Comparison of ENCODE assay signal across 21 mouse cellular contexts in the genomic region with DNA sequence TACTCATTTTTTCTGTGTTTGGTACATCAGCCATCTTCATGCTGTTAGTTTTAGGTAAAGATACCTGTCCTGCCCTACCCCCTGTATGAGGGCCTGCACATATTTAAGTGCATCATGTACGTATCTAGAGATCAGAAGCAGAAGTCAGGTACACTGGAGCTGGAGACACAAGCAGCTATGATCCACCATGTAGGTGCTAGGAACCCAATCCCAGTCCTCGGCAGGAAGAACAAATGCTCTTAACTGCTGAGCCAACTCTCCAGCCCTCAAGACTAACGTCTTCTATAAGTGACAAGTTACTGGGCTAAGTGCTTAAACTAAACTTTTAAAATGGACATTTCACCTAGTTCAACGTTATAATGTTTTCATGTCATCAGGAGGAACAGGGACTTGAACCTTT. TPM values are rescaled to one million over a fixed set of nuclear protein-coding genes. Genes with fewer than 3 reads are reported as not detected.
DNase-seq lines count a peak whose midpoint lies in the region; ATAC-seq and TF ChIP-seq lines count a peak whose summit lies in the region.
"Had no signal": no experiment of that assay in that cellular context is flagged by ENCODE, and none has a peak within 500 bp of the region (broad histone marks: within the 10 kb centered on the region; RNA-seq: fewer than 3 reads in every experiment).

No protein-coding gene starts in this region.

- no peak for ATAC-seq in intestine, embryonic 14.5 days (replicated peaks; ENCODE audit: low FRiP score, low TSS enrichment, low read depth)
- no peak for ATAC-seq in intestine, embryonic 16.5 days
- ATAC-seq in liver, embryonic 14.5 days (ENCODE audit: insufficient read depth): no peak
- no peak for ATAC-seq in liver, embryonic 12.5 days
- no peak for ATAC-seq in liver, embryonic 16.5 days (ENCODE audit: low read depth)
- ATAC-seq in stomach, embryonic 16.5 days (ENCODE audit: insufficient read depth, low FRiP score): no peak
- ATAC-seq in hindbrain, embryonic 11.5 days (ENCODE audit: low FRiP score): no peak
- ATAC-seq: activated CD4-positive, CD25-positive, alpha-beta regulatory T cell, adult 4 months; forebrain, embryonic 13.5 days; forebrain, postnatal 0 days; Patski had no signal

- H3K36me3 ChIP-seq in intestine, embryonic 14.5 days (ENCODE audit: control insufficient read depth, insufficient read depth, low read length): 0 out of 2 replicates have a peak, but pooled peaks cover 7% of the 10 kb centered on the region
- H3K36me3 ChIP-seq in intestine, embryonic 16.5 days (ENCODE audit: control insufficient read depth, insufficient read depth, low read length): no peaks in the 10 kb centered on the region; the same call in 1 of the 2 replicates
- H3K36me3 ChIP-seq in liver, embryonic 14.5 days (replicated peaks; ENCODE audit: control insufficient read depth, insufficient read depth, low read depth): no peaks in the 10 kb centered on the region
- H3K36me3 ChIP-seq in liver, embryonic 12.5 days: peaks cover 14% of the 10 kb centered on the region; the same call in 1 of the 2 replicates
- no peaks in the 10 kb centered on the region for H3K36me3 ChIP-seq in liver, embryonic 16.5 days (ENCODE audit: control insufficient read depth, insufficient read depth)
- H3K36me3 ChIP-seq in stomach, embryonic 16.5 days (ENCODE audit: control insufficient read depth, insufficient read depth, low read length): no peaks in the 10 kb centered on the region
- H3K36me3 ChIP-seq in hindbrain, embryonic 11.5 days (ENCODE audit: control insufficient read depth, insufficient read depth, low read length): no peaks in the 10 kb centered on the region

- 83% methylated on average over 4 of the region's 4 CpGs for WGBS in intestine, embryonic 14.5 days
- whole genome bisulfite sequencing in intestine, embryonic 16.5 days: 83% methylated on average over 4 of the region's 4 CpGs
- 73% methylated on average over 4 of the region's 4 CpGs for WGBS in liver, embryonic 14.5 days (ENCODE audit: insufficient replicate concordance)
- WGBS in liver, embryonic 12.5 days (ENCODE audit: insufficient replicate concordance): 79% methylated on average over 4 of the region's 4 CpGs
- 69% methylated on average over 4 of the region's 4 CpGs for WGBS in liver, embryonic 16.5 days (ENCODE audit: insufficient replicate concordance)
- 76% methylated on average over 4 of the region's 4 CpGs for WGBS in stomach, embryonic 16.5 days
- 91% methylated on average over 4 of the region's 4 CpGs for WGBS in hindbrain, embryonic 11.5 days

- no peak overlapping the region for H3K4me2 ChIP-seq in intestine, embryonic 14.5 days (ENCODE audit: low read length)
- no peak overlapping the region for H3K4me2 ChIP-seq in intestine, embryonic 16.5 days (ENCODE audit: low read depth, low read length)
- H3K4me2 ChIP-seq in liver, embryonic 14.5 days (ENCODE audit: low read depth): peak overlapping the region; percentile 9; the same call in 1 of the 2 replicates
- H3K4me2 ChIP-seq in liver, embryonic 12.5 days: no peak overlapping the region
- peak overlapping the region; percentile 17 for H3K4me2 ChIP-seq in liver, embryonic 16.5 days (ENCODE audit: low read depth, low read length)
- peak overlapping the region; percentile 30 for H3K4me2 ChIP-seq in stomach, embryonic 16.5 days (ENCODE audit: low read depth, low read length)
- no peak overlapping the region for H3K4me2 ChIP-seq in hindbrain, embryonic 11.5 days (replicated peaks; ENCODE audit: low read depth, low read length)
- H3K4me2 ChIP-seq: embryonic facial prominence, embryonic 13.5 days; forebrain, embryonic 13.5 days; hindbrain, embryonic 14.5 days had no signal

- no peak overlapping the region for H3K27ac ChIP-seq in intestine, embryonic 14.5 days (ENCODE audit: low read depth)
- no peak overlapping the region for H3K27ac ChIP-seq in intestine, embryonic 16.5 days (ENCODE audit: low read length)
- no peak overlapping the region for H3K27ac ChIP-seq in liver, embryonic 14.5 days
- H3K27ac ChIP-seq in liver, embryonic 12.5 days: no peak overlapping the region
- no peak overlapping the region for H3K27ac ChIP-seq in liver, embryonic 16.5 days (ENCODE audit: low read length)
- no peak overlapping the region for H3K27ac ChIP-seq in stomach, embryonic 16.5 days (ENCODE audit: low read length)
- H3K27ac ChIP-seq in hindbrain, embryonic 11.5 days (ENCODE audit: low read depth, low read length): no peak overlapping the region
- H3K27ac ChIP-seq: embryonic facial prominence, embryonic 13.5 days; forebrain, embryonic 13.5 days; hindbrain, embryonic 14.5 days had no signal

- no peaks in the 10 kb centered on the region for H3K27me3 ChIP-seq in intestine, embryonic 14.5 days (replicated peaks; ENCODE audit: control insufficient read depth, insufficient read depth, low read length)
- no peaks in the 10 kb centered on the region for H3K27me3 ChIP-seq in intestine, embryonic 16.5 days (replicated peaks; ENCODE audit: control insufficient read depth, insufficient read depth, low read length)
- H3K27me3 ChIP-seq in liver, embryonic 14.5 days (ENCODE audit: control insufficient read depth, insufficient read depth, low read length): no peaks in the 10 kb centered on the region
- no peaks in the 10 kb centered on the region for H3K27me3 ChIP-seq in liver, embryonic 12.5 days (replicated peaks)
- H3K27me3 ChIP-seq in liver, embryonic 16.5 days (ENCODE audit: control insufficient read depth, insufficient read depth, low read depth, low read length): no peaks in the 10 kb centered on the region
- no peaks in the 10 kb centered on the region for H3K27me3 ChIP-seq in stomach, embryonic 16.5 days (ENCODE audit: control insufficient read depth, insufficient read depth, low read length)
- no peaks in the 10 kb centered on the region for H3K27me3 ChIP-seq in hindbrain, embryonic 11.5 days (ENCODE audit: control insufficient read depth, insufficient read depth, low read length)
- H3K27me3 ChIP-seq: CH12.LX; embryonic facial prominence, embryonic 13.5 days; forebrain, embryonic 13.5 days; Patski had no signal

- peak; percentile 41 for DNase-seq in intestine, embryonic 14.5 days (ENCODE audit: low spot score)
- no peak for DNase-seq in liver, embryonic 14.5 days (ENCODE audit: low read depth in 3 of 3, low spot score in 3 of 3)
- DNase-seq in hindbrain, embryonic 11.5 days (ENCODE audit: low spot score): no peak
- DNase-seq: adrenal gland, postnatal 14 days; cerebellum, adult 18-20 months; cerebellum, adult 9-11 months; cerebellum, postnatal 36 days; forebrain, postnatal 0 days; gastrocnemius, postnatal 14 days; heart, postnatal 10 days had no signal

- H3K9ac ChIP-seq in intestine, embryonic 14.5 days (ENCODE audit: low read length): no peak overlapping the region
- H3K9ac ChIP-seq in intestine, embryonic 16.5 days (ENCODE audit: low read depth, low read length): no peak overlapping the region
- no peak overlapping the region for H3K9ac ChIP-seq in liver, embryonic 14.5 days (replicated peaks)
- no peak overlapping the region for H3K9ac ChIP-seq in liver, embryonic 12.5 days
- no peak overlapping the region for H3K9ac ChIP-seq in liver, embryonic 16.5 days (ENCODE audit: low read depth, low read length)
- no peak overlapping the region for H3K9ac ChIP-seq in stomach, embryonic 16.5 days (ENCODE audit: low read length)
- no peak overlapping the region for H3K9ac ChIP-seq in hindbrain, embryonic 11.5 days (ENCODE audit: low read depth, low read length)
- H3K9ac ChIP-seq: embryonic facial prominence, embryonic 13.5 days; forebrain, embryonic 13.5 days; forebrain, postnatal 0 days; hindbrain, embryonic 14.5 days had no signal

- H3K4me1 ChIP-seq in intestine, embryonic 14.5 days (replicated peaks; ENCODE audit: control insufficient read depth, insufficient read depth, low read length): peaks cover 57% of the 10 kb centered on the region
- peaks cover 66% of the 10 kb centered on the region for H3K4me1 ChIP-seq in intestine, embryonic 16.5 days (ENCODE audit: control insufficient read depth, insufficient read depth, low read length)
- H3K4me1 ChIP-seq in liver, embryonic 14.5 days (replicated peaks; ENCODE audit: control insufficient read depth in 2 of 2, insufficient read depth in 2 of 2, low read length in 1 of 2): peaks cover 7 to 41% of the 10 kb centered on the region in 2 experiments
- H3K4me1 ChIP-seq in liver, embryonic 12.5 days: peaks cover 84% of the 10 kb centered on the region
- H3K4me1 ChIP-seq in liver, embryonic 16.5 days (ENCODE audit: control insufficient read depth, low read depth, low read length): peaks cover 54% of the 10 kb centered on the region
- peaks cover 63% of the 10 kb centered on the region for H3K4me1 ChIP-seq in stomach, embryonic 16.5 days (ENCODE audit: control insufficient read depth, insufficient read depth, low read length)
- H3K4me1 ChIP-seq in hindbrain, embryonic 11.5 days (replicated peaks; ENCODE audit: control insufficient read depth, insufficient read depth, low read length): no peaks in the 10 kb centered on the region; the same call in 1 of the 2 replicates

- TF ChIP-seq CTCF in liver, embryonic 14.5 days (IDR thresholded peaks at IDR 0.05; ENCODE audit: low read depth): no peak

- H3K4me3 ChIP-seq in intestine, embryonic 14.5 days (ENCODE audit: low read depth, low read length): no peak overlapping the region
- no peak overlapping the region for H3K4me3 ChIP-seq in intestine, embryonic 16.5 days (ENCODE audit: low read length)
- H3K4me3 ChIP-seq in liver, embryonic 14.5 days (ENCODE audit: insufficient read depth in 1 of 2, low read depth in 2 of 2, low read length in 2 of 2): no peak overlapping the region
- no peak overlapping the region for H3K4me3 ChIP-seq in liver, embryonic 12.5 days
- H3K4me3 ChIP-seq in liver, embryonic 16.5 days (ENCODE audit: low read depth, low read length): no peak overlapping the region
- no peak overlapping the region for H3K4me3 ChIP-seq in stomach, embryonic 16.5 days (replicated peaks; ENCODE audit: low read length)
- no peak overlapping the region for H3K4me3 ChIP-seq in hindbrain, embryonic 11.5 days (ENCODE audit: low read depth, low read length)
- H3K4me3 ChIP-seq: embryonic facial prominence, embryonic 13.5 days; forebrain, embryonic 13.5 days had no signal

- no peak for TF ChIP-seq EP300 in liver, embryonic 14.5 days (IDR thresholded peaks at IDR 0.05; ENCODE audit: low read depth)

- no peaks in the 10 kb centered on the region for H3K9me3 ChIP-seq in intestine, embryonic 14.5 days (ENCODE audit: control insufficient read depth, low read length)
- H3K9me3 ChIP-seq in intestine, embryonic 16.5 days (ENCODE audit: control insufficient read depth, low read length): no peaks in the 10 kb centered on the region
- H3K9me3 ChIP-seq in liver, embryonic 14.5 days (ENCODE audit: control insufficient read depth, low read length): no peaks in the 10 kb centered on the region
- no peaks in the 10 kb centered on the region for H3K9me3 ChIP-seq in liver, embryonic 12.5 days (replicated peaks)
- no peaks in the 10 kb centered on the region for H3K9me3 ChIP-seq in liver, embryonic 16.5 days (replicated peaks; ENCODE audit: control insufficient read depth, low read length)
- H3K9me3 ChIP-seq in stomach, embryonic 16.5 days (replicated peaks; ENCODE audit: control insufficient read depth, low read length): no peaks in the 10 kb centered on the region
- H3K9me3 ChIP-seq in hindbrain, embryonic 11.5 days (ENCODE audit: control insufficient read depth, low read length): no peaks in the 10 kb centered on the region
- H3K9me3 ChIP-seq: embryonic facial prominence, embryonic 13.5 days; forebrain, embryonic 13.5 days had no signal

RNA-seq across cellular contexts. Expression of a gene that starts 3.9 kb away (rescaled TPM):
- polyA plus RNA-seq in intestine, embryonic 14.5 days (2014; fragmentation: Nextera tagmentation; extraction: Ambion mirVana): 104 and 109 TPM in 2 replicates
- 102 and 106 TPM in 2 replicates for polyA plus RNA-seq in intestine, embryonic 16.5 days (2015; fragmentation: Nextera tagmentation; extraction: Ambion mirVana)
- polyA plus RNA-seq in liver, embryonic 14.5 days (2012; rRNA removed): 40.4 and 83.7 TPM in 2 replicates
- polyA plus RNA-seq in liver, embryonic 14.5 days (2014; fragmentation: Nextera tagmentation; extraction: Ambion mirVana): 39.6 and 41.2 TPM in 2 replicates
- 59.8 and 60.8 TPM in 2 replicates for polyA plus RNA-seq in liver, embryonic 12.5 days (2016; fragmentation: Nextera tagmentation; extraction: Ambion mirVana)
- 64.0 and 78.6 TPM in 2 replicates for polyA plus RNA-seq in liver, embryonic 16.5 days (2015; fragmentation: Nextera tagmentation; extraction: Ambion mirVana)
- polyA plus RNA-seq in stomach, embryonic 16.5 days (2015; fragmentation: Nextera tagmentation; extraction: Ambion mirVana): 94.1 and 115 TPM in 2 replicates
- polyA plus RNA-seq in hindbrain, embryonic 11.5 days (2014; fragmentation: Nextera tagmentation; extraction: Ambion mirVana): 41.6 and 63.9 TPM in 2 replicates

RNA-seq across cellular contexts. Expression of a gene that starts 25.6 kb away (rescaled TPM):
- polyA plus RNA-seq in intestine, embryonic 14.5 days (2014; fragmentation: Nextera tagmentation; extraction: Ambion mirVana): not detected in 2 replicates
- not detected in 2 replicates for polyA plus RNA-seq in intestine, embryonic 16.5 days (2015; fragmentation: Nextera tagmentation; extraction: Ambion mirVana)
- polyA plus RNA-seq in liver, embryonic 14.5 days (2012; rRNA removed): not detected in 2 replicates
- not detected in 2 replicates for polyA plus RNA-seq in liver, embryonic 14.5 days (2014; fragmentation: Nextera tagmentation; extraction: Ambion mirVana)
- not detected in 2 replicates for polyA plus RNA-seq in liver, embryonic 12.5 days (2016; fragmentation: Nextera tagmentation; extraction: Ambion mirVana)
- not detected in 2 replicates for polyA plus RNA-seq in liver, embryonic 16.5 days (2015; fragmentation: Nextera tagmentation; extraction: Ambion mirVana)
- not detected in 2 replicates for polyA plus RNA-seq in stomach, embryonic 16.5 days (2015; fragmentation: Nextera tagmentation; extraction: Ambion mirVana)
- not detected in 2 replicates for polyA plus RNA-seq in hindbrain, embryonic 11.5 days (2014; fragmentation: Nextera tagmentation; extraction: Ambion mirVana)
- polyA plus RNA-seq: activated CD4-positive, CD25-positive, alpha-beta regulatory T cell, adult 4 months; embryonic facial prominence, embryonic 13.5 days; forebrain, embryonic 13.5 days; forebrain, postnatal 0 days; heart, embryonic 14.5 days; hindbrain, embryonic 14.5 days; Patski had no signal

Comparison
In these comparisons a context has a peak if more than half of its experiments do, and no peak if none do; other contexts are left out.
1. H3K4me2 ChIP-seq: peak in liver, embryonic 14.5 days (single experiment), liver, embryonic 16.5 days (single experiment) and stomach, embryonic 16.5 days (single experiment); none in intestine, embryonic 14.5 days (single experiment), intestine, embryonic 16.5 days (single experiment), liver, embryonic 12.5 days (single experiment) and hindbrain, embryonic 11.5 days (single experiment).